In genomic region chr11:77896820-77897805, GRCm38 (mm10) we compare ENCODE assay signal across 9 mouse cellular contexts. TPM values are rescaled to one million over a fixed set of nuclear protein-coding genes. Genes with fewer than 3 reads are reported as not detected.
DNase-seq lines count a peak whose midpoint lies in the region; ATAC-seq and TF ChIP-seq lines count a peak whose summit lies in the region.
"Had no signal": no experiment of that assay in that cellular context is flagged by ENCODE, and none has a peak within 500 bp of the region (broad histone marks: within the 10 kb centered on the region; RNA-seq: fewer than 3 reads in every experiment).

No protein-coding gene starts in this region.

- no peak for ATAC-seq in heart, embryonic 14.5 days (ENCODE audit: insufficient number of reproducible peaks, insufficient read depth, low FRiP score, low read depth)
- no peak for ATAC-seq in forebrain, embryonic 15.5 days (replicated peaks)
- ATAC-seq in midbrain, embryonic 13.5 days: peak; percentile 65

- peak overlapping the region; percentile 22 to 24; a peak in 3 of 4 replicates for H3K4me3 ChIP-seq in heart, embryonic 14.5 days (ENCODE audit: control insufficient read depth in 1 of 2, insufficient read depth in 1 of 2, low read depth in 1 of 2, low read length in 2 of 2)
- H3K4me3 ChIP-seq in cerebellum, adult 2 months (replicated peaks; ENCODE audit: insufficient read depth, low read depth, low read length): peak overlapping the region; percentile 49
- H3K4me3 ChIP-seq in forebrain, embryonic 15.5 days: peak overlapping the region; percentile 19
- H3K4me3 ChIP-seq in midbrain, embryonic 13.5 days (replicated peaks): peak overlapping the region; percentile 22

- H3K27ac ChIP-seq in heart, embryonic 14.5 days (replicated peaks in 1 of 2; ENCODE audit: control insufficient read depth in 1 of 2, insufficient read depth in 1 of 2, low read depth in 2 of 2, low read length in 2 of 2): no peak overlapping the region
- peak overlapping the region; percentile 50 for H3K27ac ChIP-seq in cerebellum, adult 2 months (ENCODE audit: insufficient read depth, low read length)
- peak overlapping the region; percentile 96 for H3K27ac ChIP-seq in forebrain, embryonic 15.5 days (replicated peaks)
- peak overlapping the region; percentile 97 for H3K27ac ChIP-seq in midbrain, embryonic 13.5 days
- H3K27ac ChIP-seq: macrophage had no signal

- H3K9ac ChIP-seq in heart, embryonic 14.5 days (ENCODE audit: low read length): peak overlapping the region; percentile 41; the same call in 1 of the 2 replicates
- H3K9ac ChIP-seq in forebrain, embryonic 15.5 days (replicated peaks): peak overlapping the region; percentile 43
- peak overlapping the region; percentile 58 for H3K9ac ChIP-seq in midbrain, embryonic 13.5 days (replicated peaks)

- 15% methylated on average over 23 of the region's 23 CpGs for WGBS in heart, embryonic 14.5 days
- 12% methylated on average over 23 of the region's 23 CpGs for WGBS in cerebellum, adult 2 months
- WGBS in forebrain, embryonic 15.5 days: 4% methylated on average over 23 of the region's 23 CpGs
- 5% methylated on average over 23 of the region's 23 CpGs for WGBS in midbrain, embryonic 13.5 days

- TF ChIP-seq CTCF in cerebellum, adult 2 months (IDR thresholded peaks at IDR 0.05; ENCODE audit: borderline replicate concordance, insufficient read depth, low read depth, low read length): no peak

- no peak for DNase-seq in heart, adult 9 months (ENCODE audit: low spot score in 2 of 2)
- peak; percentile 43 to 67 for DNase-seq in cerebellum, adult 2 months
- no peak for DNase-seq in gastrocnemius, postnatal 4 days (ENCODE audit: low spot score in 2 of 2)
- no peak for DNase-seq in left cerebral cortex, postnatal 4 days
- no peak for DNase-seq in thymus, postnatal 14 days

- H3K27me3 ChIP-seq in heart, embryonic 14.5 days (ENCODE audit: control insufficient read depth, insufficient read depth, low read length): 0 out of 2 replicates have a peak, but pooled peaks cover 6% of the 10 kb centered on the region
- H3K27me3 ChIP-seq in cerebellum, adult 2 months (ENCODE audit: control insufficient read depth, insufficient read depth, low read length): no peaks in the 10 kb centered on the region
- no peaks in the 10 kb centered on the region for H3K27me3 ChIP-seq in forebrain, embryonic 15.5 days
- H3K27me3 ChIP-seq in midbrain, embryonic 13.5 days: peaks cover 3% of the 10 kb centered on the region; the same call in 1 of the 2 replicates

- H3K9me3 ChIP-seq in heart, embryonic 14.5 days (ENCODE audit: control insufficient read depth, low read length): no peaks in the 10 kb centered on the region
- no peaks in the 10 kb centered on the region for H3K9me3 ChIP-seq in forebrain, embryonic 15.5 days
- H3K9me3 ChIP-seq in midbrain, embryonic 13.5 days: no peaks in the 10 kb centered on the region

- 0 out of 2 replicates have a peak, but pooled peaks have one; percentile 27 for TF ChIP-seq POLR2A in cerebellum, adult 2 months (IDR thresholded peaks at IDR 0.05; ENCODE audit: borderline replicate concordance, insufficient read depth, low read length)

- intact Hi-C loops in left cerebral cortex, postnatal 4 days (cut with DNase I): no loop called here

- no peaks in the 10 kb centered on the region for H3K36me3 ChIP-seq in heart, embryonic 14.5 days (ENCODE audit: control insufficient read depth, insufficient read depth, low read length)
- H3K36me3 ChIP-seq in forebrain, embryonic 15.5 days: no peaks in the 10 kb centered on the region
- no peaks in the 10 kb centered on the region for H3K36me3 ChIP-seq in midbrain, embryonic 13.5 days

- peaks cover 22 to 33% of the 10 kb centered on the region in 2 experiments for H3K4me1 ChIP-seq in heart, embryonic 14.5 days (ENCODE audit: control insufficient read depth in 2 of 2, insufficient read depth in 2 of 2, low read length in 2 of 2)
- H3K4me1 ChIP-seq in cerebellum, adult 2 months (ENCODE audit: control insufficient read depth, insufficient read depth, low read length): peaks cover 23% of the 10 kb centered on the region; the same call in 1 of the 2 replicates
- peaks cover 80% of the 10 kb centered on the region for H3K4me1 ChIP-seq in forebrain, embryonic 15.5 days
- H3K4me1 ChIP-seq in midbrain, embryonic 13.5 days (replicated peaks): peaks cover 84% of the 10 kb centered on the region

- H3K4me2 ChIP-seq in heart, embryonic 14.5 days (ENCODE audit: low read length): peak overlapping the region; percentile 57
- peak overlapping the region; percentile 42 for H3K4me2 ChIP-seq in forebrain, embryonic 15.5 days (replicated peaks)
- H3K4me2 ChIP-seq in midbrain, embryonic 13.5 days (replicated peaks): peak overlapping the region; percentile 53

RNA-seq across cellular contexts. Expression of gene Pipox, which starts 3.2 kb away (rescaled TPM):
- 3.8 and 3.9 TPM in 2 replicates for polyA plus RNA-seq in heart, embryonic 14.5 days (2014; fragmentation: Nextera tagmentation; extraction: Ambion mirVana)
- 6.8 and 9.0 TPM in 2 replicates for polyA plus RNA-seq in cerebellum, adult 2 months (2012; rRNA removed)
- 10.2 and 11.2 TPM in 2 replicates for polyA plus RNA-seq in forebrain, embryonic 15.5 days (2015; fragmentation: Nextera tagmentation; extraction: Ambion mirVana)
- polyA plus RNA-seq in midbrain, embryonic 13.5 days (2015; fragmentation: Nextera tagmentation; extraction: Ambion mirVana): 8.6 and 11.0 TPM in 2 replicates
- total RNA-seq in gastrocnemius, postnatal 4 days (2021): under 1 TPM; 0.34 to 0.57 TPM
- total RNA-seq in left cerebral cortex, postnatal 4 days (2021): 1 to 10 TPM; 1.5 to 3.7 TPM
- polyA plus RNA-seq: macrophage had no signal

RNA-seq across cellular contexts. Expression of gene Sez6, which starts 33.5 kb away (rescaled TPM):
- polyA plus RNA-seq in heart, embryonic 14.5 days (2014; fragmentation: Nextera tagmentation; extraction: Ambion mirVana): 0.15 TPM in 1 of 2 replicates, not detected in the other
- polyA plus RNA-seq in cerebellum, adult 2 months (2012; rRNA removed): 71.0 and 76.9 TPM in 2 replicates
- polyA plus RNA-seq in forebrain, embryonic 15.5 days (2015; fragmentation: Nextera tagmentation; extraction: Ambion mirVana): 243 and 249 TPM in 2 replicates
- polyA plus RNA-seq in midbrain, embryonic 13.5 days (2015; fragmentation: Nextera tagmentation; extraction: Ambion mirVana): 118 TPM in 2 replicates
- total RNA-seq in gastrocnemius, postnatal 4 days (2021): 1 to 10 TPM in 1 of 2 experiments, under 1 TPM in 1; 0.21 to 1.0 TPM
- 100 to 1,000 TPM; 246 to 287 TPM for total RNA-seq in left cerebral cortex, postnatal 4 days (2021)
- polyA plus RNA-seq: macrophage had no signal

Comparison
In these comparisons a context has a peak if more than half of its experiments do, and no peak if none do; other contexts are left out.
1. H3K27ac ChIP-seq: peak in cerebellum, adult 2 months (single experiment), forebrain, embryonic 15.5 days (single experiment) and midbrain, embryonic 13.5 days (single experiment); none in heart, embryonic 14.5 days (0 of 2).
2. DNase-seq: peak in cerebellum, adult 2 months (2 of 2); none in heart, adult 9 months (0 of 2), gastrocnemius, postnatal 4 days (0 of 2), left cerebral cortex, postnatal 4 days (single experiment) and thymus, postnatal 14 days (single experiment).
3. RNA of gene Sez6, which starts 33.5 kb away (polyA plus RNA-seq): 243 to 249 TPM in forebrain, embryonic 15.5 days, 118 TPM in midbrain, embryonic 13.5 days and 71.0 to 76.9 TPM in cerebellum, adult 2 months; 0.15 TPM in heart, embryonic 14.5 days; every median in the first group is over 10 times any median in the second.
4. Peak in every context shown above with its lines, with median percentiles within 50 percentile points of each other: H3K4me2 ChIP-seq, H3K4me3 ChIP-seq and H3K9ac ChIP-seq.